Mouse (Mus musculus): ENCODE measurements at regions not wholly inside any gene's neighbourhood (a gene's known extent, or its start where the extent isn't known, plus 50 kb on each side); places are given as distances from the start of the nearest gene placed in this dataset.

- DNase-seq (ENCODE audit: low read depth, low spot score) = no peak
These were observed 78.2 kb upstream of the Slc16a7 start for GRCm38 (mm10) chr10:125467503-125467902.

- no peak for DNase-seq (ENCODE audit: low read depth, low spot score)
These were observed 99.1 kb upstream of the Slc16a7 start for GRCm38 (mm10) chr10:125488350-125488749.

- peak; percentile 57 for DNase-seq (ENCODE audit: low read depth, low spot score)
These were observed 101.1 kb upstream of the Slc16a7 start for GRCm38 (mm10) chr10:125490395-125490794.

- DNase-seq (ENCODE audit: low read depth, low spot score) = no peak
These were observed 105.2 kb upstream of the Slc16a7 start for GRCm38 (mm10) chr10:125494489-125494888.

- peak; percentile 12 for DNase-seq (ENCODE audit: low read depth, low spot score)
These were observed 109.1 kb upstream of the Slc16a7 start for GRCm38 (mm10) chr10:125498347-125498746.

- no peak for DNase-seq (ENCODE audit: low read depth, low spot score)
These were observed 111.1 kb upstream of the Slc16a7 start for GRCm38 (mm10) chr10:125500338-125500737.

- no peak for DNase-seq (ENCODE audit: low read depth, low spot score)
These were observed 125.8 kb upstream of the Slc16a7 start for GRCm38 (mm10) chr10:125515026-125515425.

GRCm38 (mm10) chr10:125530876-125531275 lies 141.6 kb upstream of the Slc16a7 start:
- DNase-seq (ENCODE audit: low read depth, low spot score) = no peak

- no peak for DNase-seq (ENCODE audit: low read depth, low spot score)
These were observed 149.1 kb upstream of the Slc16a7 start for GRCm38 (mm10) chr10:125538316-125538715.

GRCm38 (mm10) chr10:125586489-125587147 lies 197.4 kb upstream of the Slc16a7 start:
- peak; percentile 31 for DNase-seq (ENCODE audit: low read depth, low spot score)

GRCm38 (mm10) chr10:125593006-125593405 lies 203.7 kb upstream of the Slc16a7 start:
- DNase-seq (ENCODE audit: low read depth, low spot score) = no peak

GRCm38 (mm10) chr10:125607787-125608617 lies 218.7 kb upstream of the Slc16a7 start:
- no peak for DNase-seq (ENCODE audit: low read depth, low spot score)

- peak; percentile 23 for DNase-seq (ENCODE audit: low read depth, low spot score)
These were observed 221.1 kb upstream of the Slc16a7 start for GRCm38 (mm10) chr10:125610353-125610752.

- DNase-seq (ENCODE audit: low read depth, low spot score) = peak; percentile 11
These were observed 223.5 kb upstream of the Slc16a7 start for GRCm38 (mm10) chr10:125612773-125613172.

GRCm38 (mm10) chr10:125621376-125621775 lies 232.1 kb upstream of the Slc16a7 start:
- DNase-seq (ENCODE audit: low read depth, low spot score) = no peak

GRCm38 (mm10) chr10:125623836-125624235 lies 234.6 kb upstream of the Slc16a7 start:
- DNase-seq (ENCODE audit: low read depth, low spot score) = no peak

GRCm38 (mm10) chr10:125667906-125668305 lies 278.6 kb upstream of the Slc16a7 start:
- no peak for DNase-seq (ENCODE audit: low read depth, low spot score)

- no peak for DNase-seq (ENCODE audit: low read depth, low spot score)
These were observed 284.4 kb upstream of the Slc16a7 start for GRCm38 (mm10) chr10:125673637-125674036.

- no peak for DNase-seq (ENCODE audit: low read depth, low spot score)
These were observed 286.3 kb upstream of the Lrig3 start for GRCm38 (mm10) chr10:125679644-125680043.

- no peak for DNase-seq (ENCODE audit: low read depth, low spot score)
These were observed 280.8 kb upstream of the Lrig3 start for GRCm38 (mm10) chr10:125685130-125685529.

GRCm38 (mm10) chr10:125693505-125693904 lies 272.5 kb upstream of the Lrig3 start:
- DNase-seq (ENCODE audit: low read depth, low spot score) = peak; percentile 53

GRCm38 (mm10) chr10:125696159-125696558 lies 269.8 kb upstream of the Lrig3 start:
- no peak for DNase-seq (ENCODE audit: low read depth, low spot score)

All from telencephalon, adult 2 months (tissue).